Mouse (Mus musculus): ENCODE results near the gene Mfn2.

GRCm38 (mm10) chr4:147918459-147919121, 14.1 kb upstream of the Mfn2 start:
- TF ChIP-seq CTCF (IDR thresholded peaks at IDR 0.05; ENCODE audit: low read depth) (peak; percentile 74), EP300 (IDR thresholded peaks at IDR 0.05; ENCODE audit: low read depth) (no peak)

All from liver, postnatal 0 days (tissue).